Mouse (Mus musculus): Measurements from ENCODE around the gene Tmem138. TPM values are rescaled to one million over a fixed set of nuclear protein-coding genes. Genes with fewer than 3 reads are reported as not detected.
A peak's percentile ranks its signal among the peaks of the same experiment; 100 is the strongest.

The Tmem138 gene
- polyA plus RNA-seq, 1 experiment from 2014 or later: 19.4 TPM

DNA sequence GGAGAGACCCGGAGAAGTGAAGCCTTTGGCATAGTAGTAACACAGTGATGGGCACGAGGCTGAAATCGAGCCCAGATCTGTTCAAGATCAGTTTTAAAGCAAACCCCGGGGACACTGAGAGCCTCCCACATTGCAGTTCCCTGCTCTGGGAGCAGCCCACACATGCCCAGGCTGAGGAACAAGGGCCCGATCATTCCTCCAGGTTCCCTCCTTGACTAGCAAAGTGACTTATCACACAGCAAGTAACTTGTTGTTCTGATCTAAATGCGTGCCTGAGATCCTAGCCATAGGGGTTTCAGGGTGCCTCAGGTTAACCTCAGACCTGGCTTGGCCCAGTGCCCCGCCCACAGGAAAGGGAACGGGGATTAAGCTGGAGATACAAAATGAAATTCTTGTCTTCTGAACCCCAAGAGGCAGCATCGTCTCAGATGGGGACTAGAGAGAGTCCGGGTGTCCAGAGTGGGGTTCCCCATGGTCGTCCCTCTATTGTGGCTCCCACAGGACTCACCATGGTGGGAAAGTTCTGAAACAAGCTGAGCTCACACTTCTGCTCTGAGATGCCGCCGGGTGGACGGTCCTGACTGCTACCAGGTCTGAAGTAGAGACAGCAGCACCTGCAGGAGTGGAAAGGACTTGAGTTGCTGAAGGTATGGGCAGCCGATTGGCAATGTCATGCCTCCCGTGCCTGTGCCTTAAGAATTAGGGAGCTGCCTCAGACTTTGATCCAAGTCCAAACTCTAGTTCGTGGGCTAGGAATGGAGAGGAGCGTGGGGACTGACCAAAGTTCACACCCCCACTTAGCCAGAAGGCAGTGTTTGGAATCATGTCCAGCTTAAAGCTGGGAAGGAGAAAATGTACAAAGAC is 26.7 kb upstream of the Tmem138 start:
- no peaks in the 10 kb centered on the region for H3K27me3 ChIP-seq (replicated peaks; ENCODE audit: insufficient read depth, low read length)
- peaks cover 8% of the 10 kb centered on the region; the same call in 1 of the 2 replicates for H3K36me3 ChIP-seq (ENCODE audit: insufficient read depth, low read length)
- H3K9me3 ChIP-seq (ENCODE audit: low read length): no peaks in the 10 kb centered on the region
- H3K9ac ChIP-seq (replicated peaks; ENCODE audit: low read depth): no peak overlapping the region
- TF ChIP-seq CTCF (IDR thresholded peaks at IDR 0.05) (no peak), EP300 (IDR thresholded peaks at IDR 0.05) (no peak)
- WGBS: 79% methylated on average over 18 of the region's 18 CpGs
- H3K4me2 ChIP-seq (replicated peaks; ENCODE audit: low read depth, low read length): no peak overlapping the region
- H3K4me1 ChIP-seq (ENCODE audit: insufficient read depth, low read depth, low read length): peaks cover 9% of the 10 kb centered on the region; the same call in 1 of the 2 replicates
- DNase-seq (ENCODE audit: low spot score) (no peak), ATAC-seq (no peak)
- 0 out of 2 replicates have a peak overlapping the region, but pooled peaks have one; percentile 98 for H3K27ac ChIP-seq (ENCODE audit: low read length)
- no peak overlapping the region for H3K4me3 ChIP-seq (ENCODE audit: low read depth, low read length)

DNA sequence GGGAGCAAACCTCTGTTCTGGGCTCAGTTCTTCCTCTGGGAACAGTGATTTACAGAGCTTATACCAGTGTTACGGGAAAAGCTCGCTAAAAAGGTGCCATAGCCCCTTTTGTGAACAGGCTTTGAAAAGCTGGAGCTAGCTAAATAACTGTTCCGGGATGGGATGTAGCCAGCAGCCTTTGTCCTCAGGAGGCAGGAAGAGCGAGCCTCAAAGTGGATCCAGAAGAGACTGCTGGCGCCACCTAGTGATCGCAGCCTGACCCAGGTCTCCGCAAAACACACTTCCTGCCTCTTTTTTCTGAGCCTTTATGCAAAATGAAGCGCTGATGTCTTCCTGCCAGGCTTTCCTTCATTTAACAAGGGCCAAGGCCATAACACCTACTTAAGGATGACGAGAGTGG is 25.6 kb upstream of the Tmem138 start:
- Histone ChIP-seq H3K9ac (replicated peaks; ENCODE audit: low read depth) (peak overlapping the region; percentile 35), H3K4me2 (replicated peaks; ENCODE audit: low read depth, low read length) (peak overlapping the region; percentile 53), H3K4me1 (ENCODE audit: insufficient read depth, low read depth, low read length) (peaks cover 9% of the 10 kb centered on the region; the same call in 1 of the 2 replicates), H3K4me3 (ENCODE audit: low read depth, low read length) (peak overlapping the region; percentile 22), H3K27ac (ENCODE audit: low read length) (peak overlapping the region; percentile 77), H3K9me3 (ENCODE audit: low read length) (no peaks in the 10 kb centered on the region), H3K36me3 (ENCODE audit: insufficient read depth, low read length) (no peaks in the 10 kb centered on the region), H3K27me3 (replicated peaks; ENCODE audit: insufficient read depth, low read length) (no peaks in the 10 kb centered on the region)
- TF ChIP-seq EP300 (IDR thresholded peaks at IDR 0.05): 0 out of 2 replicates have a peak, but pooled peaks have one; percentile 23
- peak; percentile 91 for TF ChIP-seq CTCF (IDR thresholded peaks at IDR 0.05)
- ATAC-seq: peak; percentile 52
- DNase-seq (ENCODE audit: low spot score): peak; percentile 96
- 1% methylated on average over 9 of the region's 9 CpGs for WGBS

DNA sequence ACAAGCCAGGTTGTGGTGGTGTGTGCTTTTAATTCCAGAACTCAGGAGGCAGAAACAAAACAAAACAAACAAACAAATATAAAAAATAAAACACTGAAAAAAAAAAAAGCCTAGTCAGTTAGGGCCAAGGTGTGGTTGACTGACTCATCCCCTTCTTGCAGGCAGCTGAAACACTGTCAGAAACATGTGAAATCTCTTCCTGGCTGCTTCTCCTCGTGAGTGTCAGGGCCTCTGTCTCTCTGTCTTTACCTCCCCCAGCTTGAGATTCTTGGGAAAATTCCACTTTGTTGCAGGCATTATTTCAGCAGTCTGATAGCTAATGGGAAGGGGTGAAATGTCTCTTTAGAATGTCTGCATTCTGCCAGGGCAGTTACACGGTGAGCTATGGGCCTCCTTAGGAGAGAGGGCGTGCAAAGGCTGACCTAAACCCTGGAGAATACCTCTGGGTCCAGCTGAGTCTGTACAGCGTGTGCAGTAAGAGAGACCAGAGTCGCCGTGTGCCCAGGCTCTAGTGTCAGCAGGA is 25.1 kb upstream of the Tmem138 start:
- H3K36me3 ChIP-seq (ENCODE audit: insufficient read depth, low read length): no peaks in the 10 kb centered on the region
- H3K4me2 ChIP-seq (replicated peaks; ENCODE audit: low read depth, low read length): peak overlapping the region; percentile 53
- H3K27ac ChIP-seq (ENCODE audit: low read length): peak overlapping the region; percentile 77
- peak; percentile 57 for DNase-seq (ENCODE audit: low spot score)
- WGBS: 7% methylated on average over 6 of the region's 6 CpGs
- TF ChIP-seq EP300 (IDR thresholded peaks at IDR 0.05) (no peak), CTCF (IDR thresholded peaks at IDR 0.05) (no peak)
- peak overlapping the region; percentile 35 for H3K9ac ChIP-seq (replicated peaks; ENCODE audit: low read depth)
- H3K4me1 ChIP-seq (ENCODE audit: insufficient read depth, low read depth, low read length): peaks cover 9% of the 10 kb centered on the region; the same call in 1 of the 2 replicates
- peak overlapping the region; percentile 22 for H3K4me3 ChIP-seq (ENCODE audit: low read depth, low read length)
- no peaks in the 10 kb centered on the region for H3K27me3 ChIP-seq (replicated peaks; ENCODE audit: insufficient read depth, low read length)
- H3K9me3 ChIP-seq (ENCODE audit: low read length): no peaks in the 10 kb centered on the region
- no peak for ATAC-seq

DNA sequence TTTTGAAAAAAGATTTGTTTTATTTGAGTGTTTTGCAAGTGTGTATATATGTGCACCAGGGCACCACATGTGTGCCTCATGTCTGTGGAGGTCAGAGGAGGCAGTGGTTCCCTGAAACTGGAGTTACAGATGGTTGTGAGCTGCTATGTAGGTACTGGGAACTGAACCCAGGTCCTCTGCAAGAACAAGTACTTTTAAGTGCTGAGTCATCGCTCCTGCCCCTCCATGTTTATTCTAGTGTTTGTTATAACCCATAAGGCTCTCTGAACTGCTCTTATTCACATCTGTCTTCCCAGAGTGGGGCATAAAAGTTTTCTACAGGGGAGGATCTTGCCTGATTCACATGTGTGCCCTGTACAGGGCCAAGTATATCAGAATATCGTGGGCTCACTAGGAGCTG is 22.5 kb upstream of the Tmem138 start:
- H3K27me3 ChIP-seq (replicated peaks; ENCODE audit: insufficient read depth, low read length): no peaks in the 10 kb centered on the region
- no peak overlapping the region for H3K9ac ChIP-seq (replicated peaks; ENCODE audit: low read depth)
- WGBS: 84% methylated on average over 2 of the region's 2 CpGs
- TF ChIP-seq EP300 (IDR thresholded peaks at IDR 0.05) (no peak), CTCF (IDR thresholded peaks at IDR 0.05) (no peak)
- H3K9me3 ChIP-seq (ENCODE audit: low read length): no peaks in the 10 kb centered on the region
- DNase-seq (ENCODE audit: low spot score) (no peak), ATAC-seq (no peak)
- H3K4me3 ChIP-seq (ENCODE audit: low read depth, low read length): no peak overlapping the region
- peaks cover 4% of the 10 kb centered on the region; the same call in 1 of the 2 replicates for H3K4me1 ChIP-seq (ENCODE audit: insufficient read depth, low read depth, low read length)
- no peaks in the 10 kb centered on the region for H3K36me3 ChIP-seq (ENCODE audit: insufficient read depth, low read length)
- no peak overlapping the region for H3K4me2 ChIP-seq (replicated peaks; ENCODE audit: low read depth, low read length)
- no peak overlapping the region for H3K27ac ChIP-seq (ENCODE audit: low read length)

- TF ChIP-seq CTCF (IDR thresholded peaks at IDR 0.05) (peak; percentile 48), EP300 (IDR thresholded peaks at IDR 0.05) (no peak)
- DNase-seq (ENCODE audit: low spot score) (no peak), ATAC-seq (no peak)
- Histone ChIP-seq H3K27me3 (replicated peaks; ENCODE audit: insufficient read depth, low read length) (no peaks in the 10 kb centered on the region), H3K36me3 (ENCODE audit: insufficient read depth, low read length) (no peaks in the 10 kb centered on the region), H3K9ac (replicated peaks; ENCODE audit: low read depth) (no peak overlapping the region), H3K9me3 (ENCODE audit: low read length) (no peaks in the 10 kb centered on the region), H3K4me1 (ENCODE audit: insufficient read depth, low read depth, low read length) (peaks cover 4% of the 10 kb centered on the region; the same call in 1 of the 2 replicates), H3K4me3 (ENCODE audit: low read depth, low read length) (no peak overlapping the region), H3K4me2 (replicated peaks; ENCODE audit: low read depth, low read length) (no peak overlapping the region), H3K27ac (ENCODE audit: low read length) (no peak overlapping the region)
- 34% methylated on average over 3 of the region's 3 CpGs for WGBS
These were observed 21.0 kb upstream of the Tmem138 start for GRCm38 (mm10) chr19:10598188-10598587.

DNA sequence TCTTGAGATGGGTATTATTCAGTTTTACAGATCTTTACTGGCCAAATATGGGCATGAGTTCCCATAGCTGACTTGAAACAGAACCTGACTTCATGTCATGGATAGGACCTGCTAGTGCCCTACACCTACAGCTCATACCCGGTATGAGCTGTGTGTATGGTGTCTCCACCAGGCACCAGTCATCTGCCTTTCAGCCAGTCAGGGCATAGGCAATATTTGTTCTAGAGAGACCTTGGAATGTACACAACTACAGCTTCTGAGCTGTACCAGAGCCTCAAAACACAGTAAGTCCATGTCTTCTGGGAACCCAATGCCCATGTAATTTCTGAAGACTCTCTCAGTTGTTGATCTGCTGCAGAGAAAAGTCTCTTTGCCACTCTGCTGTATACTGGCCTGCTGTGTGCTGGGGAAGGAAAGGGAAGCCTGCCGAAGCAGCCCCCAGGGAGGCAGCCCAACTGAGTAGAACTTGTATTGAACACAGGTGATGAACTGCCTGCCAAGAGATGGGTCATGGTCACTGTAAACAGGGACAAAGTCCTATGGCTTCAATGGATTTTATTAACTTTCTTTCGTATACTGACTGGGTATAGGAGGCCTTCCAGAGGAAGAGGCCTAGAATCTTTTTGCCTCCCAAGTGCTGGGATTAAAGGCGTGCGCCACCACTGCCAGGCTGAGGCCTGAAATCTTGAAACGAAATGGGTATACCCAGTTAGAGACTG is 14.7 kb upstream of the Tmem138 start:
- Histone ChIP-seq H3K9ac (replicated peaks; ENCODE audit: low read depth) (no peak overlapping the region), H3K36me3 (ENCODE audit: insufficient read depth, low read length) (peaks cover 16% of the 10 kb centered on the region), H3K27me3 (replicated peaks; ENCODE audit: insufficient read depth, low read length) (no peaks in the 10 kb centered on the region), H3K9me3 (ENCODE audit: low read length) (no peaks in the 10 kb centered on the region), H3K27ac (ENCODE audit: low read length) (no peak overlapping the region), H3K4me1 (ENCODE audit: insufficient read depth, low read depth, low read length) (no peaks in the 10 kb centered on the region), H3K4me2 (replicated peaks; ENCODE audit: low read depth, low read length) (no peak overlapping the region), H3K4me3 (ENCODE audit: low read depth, low read length) (no peak overlapping the region)
- 88% methylated on average over 6 of the region's 6 CpGs for WGBS
- no peak for DNase-seq (ENCODE audit: low spot score)
- TF ChIP-seq CTCF (IDR thresholded peaks at IDR 0.05) (no peak), EP300 (IDR thresholded peaks at IDR 0.05) (no peak)
- ATAC-seq: no peak
